Mouse (Mus musculus) ES-Bruce4 (cell line): Measurements from ENCODE around the gene Pear1.

Experiments used
- CTCF ChIP-seq: IDR thresholded peaks from one replicate; pipeline ENCODE4 v1.8.1; 2011; ENCODE audit warnings: low read depth, low read length
- EP300 ChIP-seq: IDR thresholded peaks from 2 replicates; pipeline ENCODE4 v1.6.1; 2011; ENCODE audit warnings: low read depth, low read length; ENCODE audit not compliant: insufficient read depth
- POLR2A ChIP-seq: IDR thresholded peaks from one replicate; pipeline ENCODE4 v1.8.1; 2011; ENCODE audit warnings: low read length; ENCODE audit not compliant: insufficient read depth

GRCm38 (mm10) chr3:87833482-87833881 lies 9.4 kb upstream of the Pear1 start:
- TF ChIP-seq POLR2A (no peak), CTCF (no peak), EP300 (no peak)
